Mouse (Mus musculus) T-helper 2 cell (primary cell): ENCODE measurements around the gene Celf2.

Experiments used
- in situ Hi-C: fragments of 300-600 bp; cut with MboI, MseI; formaldehyde crosslinking; loops from one replicate; pipeline ENCODE4 v1.15.1; 2025; ENCODE audit warnings: high pct_unique_total_duplicates

Celf2 gene

GRCm38 (mm10) chr2:6507071-6507470 lies 1002.3 kb downstream of the Celf2 start:
- in situ Hi-C loops: no loop called here

DNA sequence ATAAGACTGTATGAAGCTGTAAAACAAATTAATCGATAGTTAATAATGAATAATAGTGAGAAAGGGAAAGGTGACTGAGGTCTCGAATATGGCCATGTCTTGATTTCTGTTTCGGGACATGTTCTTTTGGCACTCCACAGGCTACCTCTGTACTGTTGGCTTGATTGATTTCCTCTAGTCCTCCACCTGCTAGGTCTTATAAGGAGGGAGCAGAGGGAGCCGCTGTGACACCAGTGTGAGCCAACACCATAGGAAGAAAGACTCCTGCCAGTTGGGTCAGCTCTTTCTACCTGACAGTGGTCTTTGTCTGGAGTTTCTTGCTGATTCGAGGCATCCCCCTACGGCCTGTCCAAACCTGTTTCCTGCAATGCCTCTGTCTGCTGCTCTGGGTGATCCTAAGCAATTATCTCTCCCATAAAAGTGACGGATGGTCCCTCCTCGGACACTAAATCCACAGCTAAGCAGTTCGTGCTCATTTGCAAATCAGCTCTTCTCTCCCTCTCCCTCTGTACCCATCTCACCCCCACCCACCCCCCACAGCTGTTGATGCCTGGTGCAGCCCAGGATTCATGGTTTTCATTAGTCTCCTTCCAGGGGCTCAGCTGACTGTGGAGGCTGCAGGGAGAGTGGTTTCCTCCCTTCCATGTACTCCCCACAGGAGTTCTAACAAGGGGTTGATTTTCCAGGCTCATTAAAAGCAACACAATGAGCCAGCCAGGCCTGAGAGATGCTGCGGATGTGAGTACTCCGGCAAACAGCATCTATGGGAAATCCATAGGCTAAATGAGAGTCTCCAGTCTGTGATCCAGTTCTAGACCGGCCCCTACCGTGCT lies 1003.2 kb downstream of the Celf2 start:
- in situ Hi-C loops: no loop called here

- in situ Hi-C loops: no loop called here
Observed at GRCm38 (mm10) chr2:6505531-6505930, 1003.8 kb downstream of the Celf2 start.

DNA sequence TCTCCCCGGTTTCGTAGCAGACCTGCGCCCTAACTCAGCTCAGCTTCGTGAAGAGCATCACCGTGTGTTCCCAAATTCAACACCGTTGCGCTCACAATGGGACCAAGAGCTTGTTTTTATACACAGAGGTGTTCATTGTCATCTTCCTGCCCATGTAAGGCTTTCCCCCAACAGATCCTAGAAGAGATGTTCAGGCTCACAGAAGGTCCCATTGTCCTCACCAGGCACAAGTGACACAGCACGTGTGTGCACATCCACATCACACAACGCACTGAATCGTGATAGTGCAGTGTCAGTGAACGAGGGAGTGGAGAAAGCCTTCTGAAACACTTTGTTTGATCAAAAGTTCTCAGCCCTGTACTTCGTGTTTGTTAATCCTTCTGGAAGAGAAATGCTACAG lies 1011.3 kb downstream of the Celf2 start:
- in situ Hi-C loops: no loop called here

- in situ Hi-C loops: no loop called here
Observed at GRCm38 (mm10) chr2:6497636-6498035, 1011.7 kb downstream of the Celf2 start.

DNA sequence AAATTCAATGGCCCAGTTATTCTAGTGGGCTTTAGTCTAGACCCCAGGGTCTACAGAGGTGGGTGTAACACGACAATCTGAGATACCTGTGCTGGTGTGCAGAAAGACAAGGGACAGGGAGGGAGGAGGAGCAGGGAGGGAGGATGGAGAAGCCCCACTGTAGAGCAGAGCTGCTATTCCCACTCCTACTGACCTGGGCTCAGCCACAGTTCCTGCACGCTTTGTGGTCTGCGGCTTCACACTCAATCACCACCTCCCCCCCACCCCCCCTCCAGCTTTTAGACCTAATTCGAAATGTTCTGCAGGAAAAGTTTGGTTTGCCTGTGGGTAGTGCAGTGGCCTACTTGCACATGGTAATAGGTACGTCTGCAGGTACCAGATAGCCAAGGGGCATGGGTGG lies 1015.5 kb downstream of the Celf2 start:
- in situ Hi-C loops: no loop called here

GRCm38 (mm10) chr2:6490870-6491269 lies 1018.5 kb downstream of the Celf2 start:
- in situ Hi-C loops: no loop called here

DNA sequence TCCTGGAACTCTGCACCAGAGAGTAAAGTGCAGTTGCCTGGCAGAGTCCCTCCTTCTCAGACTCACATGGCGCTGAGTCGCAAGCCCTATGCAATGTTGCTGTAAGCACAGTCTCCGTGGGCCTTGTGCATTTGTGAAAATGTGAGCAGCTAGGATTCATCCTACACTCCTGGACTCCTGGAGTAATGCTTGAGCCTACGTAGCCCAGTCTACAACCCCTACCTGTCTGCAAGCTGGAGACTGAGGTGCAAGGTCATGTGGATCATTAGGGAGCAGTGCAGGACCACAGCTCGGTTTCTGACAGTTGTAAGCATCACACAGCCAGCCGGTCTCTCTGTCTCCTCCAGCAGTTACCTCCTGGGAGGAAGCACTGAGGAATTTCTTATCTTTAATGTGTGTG lies 1019.3 kb downstream of the Celf2 start:
- in situ Hi-C loops: no loop called here
